Mouse (Mus musculus): ENCODE results near the gene Lrig1.

DNA sequence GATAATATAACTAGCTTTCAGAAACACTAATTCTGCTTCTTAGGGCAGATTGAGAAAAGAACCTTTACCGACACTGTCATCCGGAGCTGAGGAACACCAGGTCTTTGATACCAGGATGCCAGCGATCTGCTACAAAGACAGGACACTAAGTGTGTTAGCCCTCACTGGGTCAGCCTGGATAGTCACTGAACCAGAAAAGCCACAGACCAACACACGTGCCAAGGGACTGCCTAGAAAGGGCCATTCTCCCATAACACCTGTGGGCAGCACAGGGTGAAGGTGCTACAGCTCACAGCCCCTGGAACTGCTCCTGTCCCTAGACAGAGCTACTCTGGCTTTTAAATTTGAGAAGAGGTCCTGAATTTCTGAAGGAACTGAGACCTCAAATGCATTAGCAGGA lies 32.8 kb downstream of the Lrig1 start:
- TF ChIP-seq EP300 (optimal IDR thresholded peaks at IDR 0.05) (no peak), CTCF (IDR thresholded peaks at IDR 0.05; ENCODE audit: low read depth) (no peak)
